Mouse (Mus musculus): ENCODE measurements around the gene Tas2r104. TPM values are rescaled to one million over a fixed set of nuclear protein-coding genes. Genes with fewer than 3 reads are reported as not detected.

The Tas2r104 gene
- polyA plus RNA-seq (2014; fragmentation: Illumina TruSeq; extraction: RNeasy Lipid Tissue Mini Kit (QIAGEN cat#74804); ENCODE audit: insufficient read depth, low read depth, low replicate concordance), result not detected

GRCm38 (mm10) chr6:131685644-131686043 lies at the start of gene Tas2r104:
TSS of gene Tas2r104 (minus strand) at chr6:131685744.

GRCm38 (mm10) chr6:131689963-131690362 lies 4.4 kb upstream of the Tas2r104 start, which contains the start of gene Tas2r114:
TSS of gene Tas2r114 (minus strand) at chr6:131690063.

GRCm38 (mm10) chr6:131687395-131687794 lies 1.9 kb upstream of the Tas2r104 start, which contains the start of gene Tas2r105:
TSS of gene Tas2r105 (minus strand) at chr6:131687495.

GRCm38 (mm10) chr6:131678786-131679185 lies 6.8 kb downstream of the Tas2r104 start, which contains the start of gene Tas2r106:
TSS of gene Tas2r106 (minus strand) at chr6:131678886.

GRCm38 (mm10) chr6:131660049-131660448 lies 25.5 kb downstream of the Tas2r104 start, which contains the start of gene Tas2r107:
TSS of gene Tas2r107 (minus strand) at chr6:131660149.

Other genes starting within 250 kb of the Tas2r104 start
- not detected for gene 5430401F13Rik, start 199.3 kb downstream of the Tas2r104 start, polyA plus RNA-seq (2014; fragmentation: Illumina TruSeq; extraction: RNeasy Lipid Tissue Mini Kit (QIAGEN cat#74804); ENCODE audit: insufficient read depth, low read depth, low replicate concordance)
- gene Gm6619, start 199.3 kb downstream of the Tas2r104 start, polyA plus RNA-seq (2014; fragmentation: Illumina TruSeq; extraction: RNeasy Lipid Tissue Mini Kit (QIAGEN cat#74804); ENCODE audit: insufficient read depth, low read depth, low replicate concordance), result not detected
- not detected for gene Tas2r130, start 54.8 kb downstream of the Tas2r104 start, polyA plus RNA-seq (2014; fragmentation: Illumina TruSeq; extraction: RNeasy Lipid Tissue Mini Kit (QIAGEN cat#74804); ENCODE audit: insufficient read depth, low read depth, low replicate concordance)
- gene Tas2r107, start 25.6 kb downstream of the Tas2r104 start, polyA plus RNA-seq (2014; fragmentation: Illumina TruSeq; extraction: RNeasy Lipid Tissue Mini Kit (QIAGEN cat#74804); ENCODE audit: insufficient read depth, low read depth, low replicate concordance), result not detected
- gene Tas2r106, start 6.9 kb downstream of the Tas2r104 start, polyA plus RNA-seq (2014; fragmentation: Illumina TruSeq; extraction: RNeasy Lipid Tissue Mini Kit (QIAGEN cat#74804); ENCODE audit: insufficient read depth, low read depth, low replicate concordance), result not detected
- not detected for gene Tas2r105, start 1.8 kb upstream of the Tas2r104 start, polyA plus RNA-seq (2014; fragmentation: Illumina TruSeq; extraction: RNeasy Lipid Tissue Mini Kit (QIAGEN cat#74804); ENCODE audit: insufficient read depth, low read depth, low replicate concordance)
- gene Tas2r114, start 4.3 kb upstream of the Tas2r104 start, polyA plus RNA-seq (2014; fragmentation: Illumina TruSeq; extraction: RNeasy Lipid Tissue Mini Kit (QIAGEN cat#74804); ENCODE audit: insufficient read depth, low read depth, low replicate concordance), result not detected